ENCODE assay signal across 20 mouse cellular contexts in genomic region chr9:76553758-76554157, GRCm38 (mm10). TPM values are rescaled to one million over a fixed set of nuclear protein-coding genes. Genes with fewer than 3 reads are reported as not detected.
DNase-seq lines count a peak whose midpoint lies in the region; ATAC-seq and TF ChIP-seq lines count a peak whose summit lies in the region.
"Had no signal": no experiment of that assay in that cellular context is flagged by ENCODE, and none has a peak within 500 bp of the region (broad histone marks: within the 10 kb centered on the region; RNA-seq: fewer than 3 reads in every experiment).

No protein-coding gene starts in this region.

- no peaks in the 10 kb centered on the region for H3K27me3 ChIP-seq in liver, embryonic 14.5 days (ENCODE audit: control insufficient read depth, insufficient read depth, low read length)
- no peaks in the 10 kb centered on the region for H3K27me3 ChIP-seq in liver, postnatal 0 days (ENCODE audit: insufficient read depth, low read length)
- H3K27me3 ChIP-seq in intestine, postnatal 0 days (replicated peaks; ENCODE audit: control insufficient read depth, insufficient read depth, low read length) = no peaks in the 10 kb centered on the region
- H3K27me3 ChIP-seq in small intestine, adult 2 months (ENCODE audit: control insufficient read depth, insufficient read depth, low read length) = no peaks in the 10 kb centered on the region
- H3K27me3 ChIP-seq: forebrain, embryonic 13.5 days; heart, embryonic 15.5 days had no signal

- no peak overlapping the region for H3K27ac ChIP-seq in liver, embryonic 14.5 days
- no peak overlapping the region for H3K27ac ChIP-seq in liver, postnatal 0 days (ENCODE audit: low read depth)
- H3K27ac ChIP-seq in intestine, postnatal 0 days (ENCODE audit: low read depth, low read length) = peak overlapping the region; percentile 75
- H3K27ac ChIP-seq in small intestine, adult 2 months (ENCODE audit: insufficient read depth, low read depth, low read length) = peak overlapping the region; percentile 41; the same call in 1 of the 2 replicates
- H3K27ac ChIP-seq: embryonic facial prominence, embryonic 10.5 days; forebrain, embryonic 13.5 days; heart, embryonic 10.5 days; heart, embryonic 15.5 days; hindbrain, embryonic 10.5 days; hindbrain, embryonic 14.5 days had no signal

- H3K4me1 ChIP-seq in liver, embryonic 14.5 days (replicated peaks; ENCODE audit: control insufficient read depth in 2 of 2, insufficient read depth in 2 of 2, low read length in 1 of 2) = peaks cover 0 to 7% of the 10 kb centered on the region in 2 experiments; a peak in 3 of 4 replicates
- H3K4me1 ChIP-seq in liver, postnatal 0 days (ENCODE audit: insufficient read depth) = no peaks in the 10 kb centered on the region
- H3K4me1 ChIP-seq in intestine, postnatal 0 days (replicated peaks; ENCODE audit: control insufficient read depth, insufficient read depth, low read length) = 0 out of 2 replicates have a peak, but pooled peaks cover 3% of the 10 kb centered on the region
- peaks cover 11% of the 10 kb centered on the region; the same call in 1 of the 2 replicates for H3K4me1 ChIP-seq in small intestine, adult 2 months (ENCODE audit: control insufficient read depth, insufficient read depth, insufficient read length, low read length)
- H3K4me1 ChIP-seq: embryonic facial prominence, embryonic 10.5 days; forebrain, embryonic 13.5 days; heart, embryonic 10.5 days; heart, embryonic 15.5 days; hindbrain, embryonic 10.5 days had no signal

- H3K4me2 ChIP-seq in liver, embryonic 14.5 days (ENCODE audit: low read depth) = no peak overlapping the region
- no peak overlapping the region for H3K4me2 ChIP-seq in liver, postnatal 0 days (ENCODE audit: low read depth, low read length)
- no peak overlapping the region for H3K4me2 ChIP-seq in intestine, postnatal 0 days (replicated peaks; ENCODE audit: low read depth)
- H3K4me2 ChIP-seq: forebrain, embryonic 13.5 days; heart, embryonic 15.5 days; hindbrain, embryonic 14.5 days had no signal

- WGBS in liver, embryonic 14.5 days (ENCODE audit: insufficient replicate concordance) = 25% methylated on average over 2 of the region's 2 CpGs
- 36% methylated on average over 2 of the region's 2 CpGs for WGBS in liver, postnatal 0 days (ENCODE audit: insufficient replicate concordance)
- 25% methylated on average over 2 of the region's 2 CpGs for WGBS in intestine, postnatal 0 days
- 22% methylated on average over 2 of the region's 2 CpGs for WGBS in small intestine, adult 2 months

- H3K4me3 ChIP-seq in liver, embryonic 14.5 days (ENCODE audit: insufficient read depth in 1 of 2, low read depth in 2 of 2, low read length in 2 of 2) = no peak overlapping the region
- no peak overlapping the region for H3K4me3 ChIP-seq in liver, postnatal 0 days (ENCODE audit: low read depth, low read length)
- no peak overlapping the region for H3K4me3 ChIP-seq in intestine, postnatal 0 days (ENCODE audit: low read depth, low read length)
- H3K4me3 ChIP-seq in small intestine, adult 2 months (ENCODE audit: low read depth, low read length) = no peak overlapping the region
- H3K4me3 ChIP-seq: embryonic facial prominence, embryonic 10.5 days; forebrain, embryonic 13.5 days; heart, embryonic 10.5 days; heart, embryonic 15.5 days; hindbrain, embryonic 10.5 days had no signal

- TF ChIP-seq EP300 in liver, embryonic 14.5 days (IDR thresholded peaks at IDR 0.05; ENCODE audit: low read depth) = 0 out of 2 replicates have a peak, but pooled peaks have one; percentile 14
- TF ChIP-seq EP300 in liver, postnatal 0 days (IDR thresholded peaks at IDR 0.05; ENCODE audit: low read depth) = no peak

- no peak overlapping the region for H3K9ac ChIP-seq in liver, embryonic 14.5 days (replicated peaks)
- no peak overlapping the region for H3K9ac ChIP-seq in liver, postnatal 0 days (replicated peaks)
- no peak overlapping the region; the same call in 1 of the 2 replicates for H3K9ac ChIP-seq in intestine, postnatal 0 days (ENCODE audit: low read depth, low read length)
- H3K9ac ChIP-seq: forebrain, embryonic 13.5 days; heart, embryonic 15.5 days; hindbrain, embryonic 14.5 days had no signal

- H3K9me3 ChIP-seq in liver, embryonic 14.5 days (ENCODE audit: control insufficient read depth, low read length) = no peaks in the 10 kb centered on the region
- no peaks in the 10 kb centered on the region for H3K9me3 ChIP-seq in liver, postnatal 0 days (ENCODE audit: low read length)
- H3K9me3 ChIP-seq in intestine, postnatal 0 days (ENCODE audit: control insufficient read depth) = no peaks in the 10 kb centered on the region
- H3K9me3 ChIP-seq: embryonic facial prominence, embryonic 10.5 days; forebrain, embryonic 13.5 days; heart, embryonic 10.5 days; heart, embryonic 15.5 days; hindbrain, embryonic 10.5 days had no signal

- no peak for DNase-seq in liver, embryonic 14.5 days (ENCODE audit: low read depth in 3 of 3, low spot score in 3 of 3)
- no peak for DNase-seq in liver, postnatal 0 days
- DNase-seq in thymus, postnatal 36 days = no peak
- no peak for DNase-seq in layer of hippocampus, adult 8-10 months (ENCODE audit: low spot score in 2 of 2)
- DNase-seq: adrenal gland, adult 2 months; adrenal gland, postnatal 25 days; cerebellum, adult 2 months; cerebellum, postnatal 10 days; heart, adult 18-20 months; heart, postnatal 14 days had no signal

- peak; percentile 26; the same call in 1 of the 2 replicates for ATAC-seq in liver, embryonic 14.5 days (ENCODE audit: insufficient read depth)
- no peak for ATAC-seq in liver, postnatal 0 days
- ATAC-seq in intestine, postnatal 0 days = peak; percentile 85
- ATAC-seq: forebrain, embryonic 13.5 days had no signal

- TF ChIP-seq CTCF in liver, embryonic 14.5 days (IDR thresholded peaks at IDR 0.05; ENCODE audit: low read depth) = no peak
- TF ChIP-seq CTCF in liver, postnatal 0 days (IDR thresholded peaks at IDR 0.05; ENCODE audit: low read depth) = no peak
- TF ChIP-seq CTCF in intestine, postnatal 0 days (IDR thresholded peaks at IDR 0.05; ENCODE audit: low read depth) = no peak
- TF ChIP-seq CTCF in small intestine, adult 2 months (IDR thresholded peaks at IDR 0.05; ENCODE audit: extremely low read depth, insufficient read length, insufficient replicate concordance, low read depth, low read length) = no peak

- no peaks in the 10 kb centered on the region for H3K36me3 ChIP-seq in liver, embryonic 14.5 days (replicated peaks; ENCODE audit: control insufficient read depth, insufficient read depth, low read depth)
- no peaks in the 10 kb centered on the region for H3K36me3 ChIP-seq in liver, postnatal 0 days (replicated peaks; ENCODE audit: insufficient read depth, low read length)
- no peaks in the 10 kb centered on the region for H3K36me3 ChIP-seq in intestine, postnatal 0 days (ENCODE audit: control insufficient read depth, insufficient read depth)
- peaks cover 2% of the 10 kb centered on the region for H3K36me3 ChIP-seq in small intestine, adult 2 months (ENCODE audit: control insufficient read depth, insufficient read depth, low read length)
- H3K36me3 ChIP-seq: embryonic facial prominence, embryonic 10.5 days; heart, embryonic 10.5 days; heart, embryonic 15.5 days; hindbrain, embryonic 10.5 days had no signal

- no peak for TF ChIP-seq POLR2A in small intestine, adult 2 months (IDR thresholded peaks at IDR 0.05; ENCODE audit: low read depth, low read length)

RNA-seq across cellular contexts. Expression of gene Fam83b, which starts 13.2 kb away (rescaled TPM):
- polyA plus RNA-seq in liver, embryonic 14.5 days (2012; rRNA removed) = 0.02 TPM in 2 replicates
- 0.06 TPM in 1 of 2 replicates, not detected in the other for polyA plus RNA-seq in liver, embryonic 14.5 days (2014; fragmentation: Nextera tagmentation; extraction: Ambion mirVana)
- 0.04 and 0.07 TPM in 2 replicates for polyA plus RNA-seq in liver, postnatal 0 days (2015; fragmentation: Nextera tagmentation; extraction: Ambion mirVana)
- polyA plus RNA-seq in intestine, postnatal 0 days (2015; fragmentation: Nextera tagmentation; extraction: Ambion mirVana) = 4.9 and 5.3 TPM in 2 replicates
- 0.70 and 6.7 TPM in 2 replicates for polyA plus RNA-seq in small intestine, adult 2 months (2012; rRNA removed)
- under 1 TPM; 0.14 to 0.31 (median 0.23) TPM for total RNA-seq in layer of hippocampus, adult 8-10 months (2022)
- total RNA-seq: gastrocnemius, adult 8-10 months; gastrocnemius, postnatal 4 days had no signal
- polyA plus RNA-seq: adrenal gland, adult 2 months; forebrain, embryonic 13.5 days had no signal

Comparison
In these comparisons a context has a peak if more than half of its experiments do, and no peak if none do; other contexts are left out.
1. H3K27ac ChIP-seq: peak in intestine, postnatal 0 days (single experiment) and small intestine, adult 2 months (single experiment); none in liver, embryonic 14.5 days (single experiment) and liver, postnatal 0 days (single experiment).